Mouse (Mus musculus): ENCODE results near the gene Gpc6. TPM values are rescaled to one million over a fixed set of nuclear protein-coding genes. Genes with fewer than 3 reads are reported as not detected.

Gene Gpc6
- polyA plus RNA-seq, 1 experiment: 0.29 TPM

DNA sequence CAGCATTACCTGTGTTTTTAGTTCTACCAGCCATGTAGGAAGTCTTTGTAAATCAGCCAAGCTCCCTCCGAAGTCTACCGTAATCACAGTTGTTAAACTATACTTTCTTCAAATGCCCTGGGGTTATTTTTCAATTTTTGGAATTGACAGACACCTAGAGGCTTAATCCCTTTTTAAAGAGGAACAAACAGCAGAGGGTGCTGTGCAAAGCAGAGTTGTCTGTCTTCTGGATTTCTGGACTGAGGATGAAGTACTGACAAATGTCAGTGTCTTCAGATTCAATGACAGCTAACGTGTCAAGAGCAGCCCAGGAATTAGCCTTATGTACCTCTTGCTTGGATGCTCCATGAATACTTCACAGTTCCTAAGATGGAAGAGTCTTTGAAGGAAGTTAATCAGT is 62.2 kb downstream of the Gpc6 start:
- no peaks in the 10 kb centered on the region for H3K4me1 ChIP-seq (ENCODE audit: control insufficient read depth, insufficient read depth, low read length)
- TF ChIP-seq POLR2A (IDR thresholded peaks at IDR 0.05; ENCODE audit: borderline replicate concordance, low read depth, low read length): no peak
- TF ChIP-seq CTCF (IDR thresholded peaks at IDR 0.05; ENCODE audit: low read depth, low read length): no peak

DNA sequence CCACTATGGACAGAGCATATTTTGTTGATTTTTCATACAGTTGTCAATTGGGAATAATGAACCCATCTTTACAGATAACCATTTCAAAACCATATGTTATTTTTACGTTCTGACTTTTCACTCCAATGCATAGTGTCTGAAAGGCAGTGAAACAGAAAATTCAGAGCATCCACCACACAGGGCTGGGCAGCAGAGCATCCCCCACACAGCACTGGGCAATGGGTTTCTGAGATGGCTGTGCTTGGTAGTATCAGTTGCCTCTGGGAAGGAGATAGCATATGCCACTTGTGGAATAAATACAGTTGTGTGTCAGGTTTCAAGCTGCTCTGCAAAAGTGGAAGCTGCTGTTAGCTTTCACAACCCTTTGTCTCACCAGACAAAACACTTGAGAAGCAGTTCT is 75.3 kb downstream of the Gpc6 start:
- TF ChIP-seq CTCF (IDR thresholded peaks at IDR 0.05; ENCODE audit: low read depth, low read length) (no peak), POLR2A (IDR thresholded peaks at IDR 0.05; ENCODE audit: borderline replicate concordance, low read depth, low read length) (no peak)
- Histone ChIP-seq H3K4me1 (ENCODE audit: control insufficient read depth, insufficient read depth, low read length) (no peaks in the 10 kb centered on the region), H3K27ac (ENCODE audit: insufficient read depth, low read depth, low read length) (no peak overlapping the region), H3K4me3 (ENCODE audit: insufficient read depth, low read length) (no peak overlapping the region)

More for the DNA sequence above, 62.2 kb downstream of the Gpc6 start:
- no peak overlapping the region for H3K27ac ChIP-seq (ENCODE audit: insufficient read depth, low read depth, low read length)
- H3K4me3 ChIP-seq (ENCODE audit: insufficient read depth, low read length): no peak overlapping the region

GRCm38 (mm10) chr14:117002313-117002712 is 77.2 kb downstream of the Gpc6 start:
- no peaks in the 10 kb centered on the region for H3K4me1 ChIP-seq (ENCODE audit: control insufficient read depth, insufficient read depth, low read length)
- TF ChIP-seq CTCF (IDR thresholded peaks at IDR 0.05; ENCODE audit: low read depth, low read length): no peak
- TF ChIP-seq POLR2A (IDR thresholded peaks at IDR 0.05; ENCODE audit: borderline replicate concordance, low read depth, low read length): no peak
- H3K4me3 ChIP-seq (ENCODE audit: insufficient read depth, low read length): no peak overlapping the region
- no peak overlapping the region for H3K27ac ChIP-seq (ENCODE audit: insufficient read depth, low read depth, low read length)

- no peak for TF ChIP-seq POLR2A (IDR thresholded peaks at IDR 0.05; ENCODE audit: borderline replicate concordance, low read depth, low read length)
- no peak for TF ChIP-seq CTCF (IDR thresholded peaks at IDR 0.05; ENCODE audit: low read depth, low read length)
- Histone ChIP-seq H3K27ac (ENCODE audit: insufficient read depth, low read depth, low read length) (no peak overlapping the region), H3K4me1 (ENCODE audit: control insufficient read depth, insufficient read depth, low read length) (no peaks in the 10 kb centered on the region), H3K4me3 (ENCODE audit: insufficient read depth, low read length) (no peak overlapping the region)
Observed at GRCm38 (mm10) chr14:117008781-117009180, 83.7 kb downstream of the Gpc6 start.

DNA sequence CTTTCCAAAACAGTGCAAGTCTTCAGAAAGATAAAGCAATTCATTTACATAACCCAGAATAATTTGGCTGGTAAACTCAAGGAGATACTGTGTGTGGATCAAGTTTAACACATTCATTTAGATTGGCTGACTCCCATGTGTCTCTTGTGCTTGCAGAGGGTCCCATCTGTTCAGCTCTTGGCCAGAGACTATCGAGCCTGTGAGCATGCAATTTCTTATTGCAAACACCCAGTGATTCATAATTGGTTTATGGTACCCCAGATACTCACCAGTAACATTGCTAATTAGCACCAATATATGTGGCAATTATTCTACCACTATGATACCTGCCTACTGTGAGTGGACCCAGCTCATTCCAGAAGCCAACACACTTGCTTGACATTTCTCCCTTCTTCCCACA is 87.9 kb downstream of the Gpc6 start:
- no peaks in the 10 kb centered on the region for H3K4me1 ChIP-seq (ENCODE audit: control insufficient read depth, insufficient read depth, low read length)
- H3K4me3 ChIP-seq (ENCODE audit: insufficient read depth, low read length): no peak overlapping the region
- H3K27ac ChIP-seq (ENCODE audit: insufficient read depth, low read depth, low read length): no peak overlapping the region
- TF ChIP-seq CTCF (IDR thresholded peaks at IDR 0.05; ENCODE audit: low read depth, low read length) (no peak), POLR2A (IDR thresholded peaks at IDR 0.05; ENCODE audit: borderline replicate concordance, low read depth, low read length) (no peak)

DNA sequence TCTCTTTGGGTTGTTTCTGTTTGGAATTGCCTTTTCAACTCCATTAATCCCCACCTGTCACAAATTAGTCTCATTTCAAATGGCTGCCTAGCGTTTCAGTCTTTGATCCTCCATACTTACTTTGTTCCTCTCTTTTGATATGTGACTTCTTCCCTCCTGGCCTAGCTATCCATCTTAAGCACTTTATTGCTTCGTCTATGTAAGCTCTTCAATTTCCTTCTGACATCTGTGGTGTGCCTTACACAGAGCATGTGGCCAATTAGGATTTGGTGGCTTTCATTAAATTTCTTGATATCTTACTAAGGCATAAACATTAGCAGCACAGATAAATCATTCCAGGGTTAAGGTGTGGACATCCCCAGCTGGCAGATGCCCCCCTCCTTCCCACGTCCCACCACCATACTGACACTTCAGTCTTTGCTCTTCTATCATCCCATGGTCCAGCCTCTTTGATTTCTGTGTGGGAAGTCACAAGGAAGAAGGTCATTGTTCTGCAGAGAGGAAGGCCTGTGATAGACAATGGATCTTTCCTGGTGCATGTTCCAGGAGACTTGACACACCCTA is 88.5 kb downstream of the Gpc6 start:
- no peaks in the 10 kb centered on the region for H3K4me1 ChIP-seq (ENCODE audit: control insufficient read depth, insufficient read depth, low read length)
- H3K27ac ChIP-seq (ENCODE audit: insufficient read depth, low read depth, low read length): no peak overlapping the region
- no peak overlapping the region for H3K4me3 ChIP-seq (ENCODE audit: insufficient read depth, low read length)
- TF ChIP-seq CTCF (IDR thresholded peaks at IDR 0.05; ENCODE audit: low read depth, low read length): no peak
- TF ChIP-seq POLR2A (IDR thresholded peaks at IDR 0.05; ENCODE audit: borderline replicate concordance, low read depth, low read length): no peak

DNA sequence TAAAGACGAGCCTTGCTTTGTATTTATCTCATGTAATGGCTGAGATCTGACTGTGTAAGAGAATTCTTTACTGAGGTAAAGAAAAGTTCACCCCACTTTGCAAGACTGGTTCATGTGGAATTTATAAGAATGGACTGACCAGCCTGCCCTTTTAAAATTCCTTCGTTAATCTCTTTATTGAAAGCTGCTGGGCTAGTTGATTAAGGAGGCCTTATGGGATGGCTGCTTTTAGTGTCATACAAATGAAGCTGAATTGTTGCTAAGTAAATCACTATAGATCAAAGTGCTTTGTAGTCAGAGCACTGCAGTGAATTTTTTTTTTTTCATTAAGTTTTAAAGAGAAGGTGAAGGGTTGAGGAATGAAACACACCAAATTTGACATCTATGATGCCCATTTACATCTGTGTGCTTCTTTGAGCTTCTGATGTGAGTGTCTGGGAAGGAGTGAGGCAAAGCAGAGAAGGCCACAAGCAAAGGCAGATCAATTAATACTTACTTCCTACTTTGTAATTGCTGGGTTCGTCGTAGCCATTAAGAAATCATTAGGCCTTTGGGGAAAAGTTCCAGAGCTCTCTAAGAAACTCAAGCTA is 90.3 kb downstream of the Gpc6 start:
- Histone ChIP-seq H3K4me1 (ENCODE audit: control insufficient read depth, insufficient read depth, low read length) (no peaks in the 10 kb centered on the region), H3K27ac (ENCODE audit: insufficient read depth, low read depth, low read length) (no peak overlapping the region), H3K4me3 (ENCODE audit: insufficient read depth, low read length) (no peak overlapping the region)
- TF ChIP-seq POLR2A (IDR thresholded peaks at IDR 0.05; ENCODE audit: borderline replicate concordance, low read depth, low read length) (no peak), CTCF (IDR thresholded peaks at IDR 0.05; ENCODE audit: low read depth, low read length) (no peak)

GRCm38 (mm10) chr14:117022180-117022799 is 97.2 kb downstream of the Gpc6 start:
- no peak overlapping the region for H3K4me3 ChIP-seq (ENCODE audit: insufficient read depth, low read length)
- no peak overlapping the region for H3K27ac ChIP-seq (ENCODE audit: insufficient read depth, low read depth, low read length)
- no peak for TF ChIP-seq POLR2A (IDR thresholded peaks at IDR 0.05; ENCODE audit: borderline replicate concordance, low read depth, low read length)
- TF ChIP-seq CTCF (IDR thresholded peaks at IDR 0.05; ENCODE audit: low read depth, low read length): no peak
- H3K4me1 ChIP-seq (ENCODE audit: control insufficient read depth, insufficient read depth, low read length): no peaks in the 10 kb centered on the region

DNA sequence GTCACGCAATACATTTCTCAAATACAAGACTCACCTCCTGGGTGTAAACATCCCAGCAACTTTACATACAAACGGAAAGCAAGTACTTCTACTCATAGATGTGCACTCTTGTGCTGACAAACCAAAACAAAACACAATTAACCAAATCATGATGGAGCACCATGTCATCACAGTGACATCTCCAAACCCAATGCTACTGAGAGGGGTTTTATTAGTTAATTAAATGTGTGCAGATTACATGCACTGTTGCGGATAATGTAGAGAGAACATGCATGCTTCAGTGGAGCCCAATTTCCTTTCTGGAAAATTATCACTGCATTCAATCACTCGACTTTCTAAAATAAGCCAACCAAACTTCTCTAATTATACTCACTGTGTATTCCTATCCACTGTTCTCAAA is 109.0 kb downstream of the Gpc6 start:
- no peaks in the 10 kb centered on the region for H3K4me1 ChIP-seq (ENCODE audit: control insufficient read depth, insufficient read depth, low read length)
- no peak overlapping the region for H3K4me3 ChIP-seq (ENCODE audit: insufficient read depth, low read length)
- TF ChIP-seq POLR2A (IDR thresholded peaks at IDR 0.05; ENCODE audit: borderline replicate concordance, low read depth, low read length) (no peak), CTCF (IDR thresholded peaks at IDR 0.05; ENCODE audit: low read depth, low read length) (no peak)
- H3K27ac ChIP-seq (ENCODE audit: insufficient read depth, low read depth, low read length): no peak overlapping the region

GRCm38 (mm10) chr14:117041017-117041416 is 115.9 kb downstream of the Gpc6 start:
- H3K4me3 ChIP-seq (ENCODE audit: insufficient read depth, low read length): no peak overlapping the region
- H3K4me1 ChIP-seq (ENCODE audit: control insufficient read depth, insufficient read depth, low read length): no peaks in the 10 kb centered on the region
- TF ChIP-seq CTCF (IDR thresholded peaks at IDR 0.05; ENCODE audit: low read depth, low read length): no peak
- no peak for TF ChIP-seq POLR2A (IDR thresholded peaks at IDR 0.05; ENCODE audit: borderline replicate concordance, low read depth, low read length)

More at GRCm38 (mm10) chr14:117041017-117041416, 115.9 kb downstream of the Gpc6 start:
- H3K27ac ChIP-seq (ENCODE audit: insufficient read depth, low read depth, low read length): no peak overlapping the region

Data from bone marrow macrophage, adult 2 months (primary cell).